Mouse (Mus musculus) midbrain, embryonic 14.5 days (tissue): ENCODE data around the gene Ptger4. TPM values are rescaled to one million over a fixed set of nuclear protein-coding genes. Genes with fewer than 3 reads are reported as not detected.

Source experiments
- ATAC-seq: fragments of 200-750 bp; cut with Nextera tagmentation; 2 replicates; pipeline ENCODE4 v1.8.0; 2017; ENCODE audit warnings: moderate number of reproducible peaks, moderate library complexity; ENCODE audit not compliant: low FRiP score, low TSS enrichment
- DNase-seq: peaks from one replicate; pipeline ENCODE4 v3.0.0-alpha.2; 2015
- H3K27ac ChIP-seq: fragments of 300-500 bp; sonication (generic); replicated peaks from 2 replicates; pipeline ENCODE4 v1.5.1; 2014; ENCODE audit warnings: mild to moderate bottlenecking, low read depth, low read length, moderate library complexity
- H3K27me3 ChIP-seq: fragments of 300-500 bp; sonication (generic); 2 replicates; pipeline ENCODE4 v1.6.1; 2014; ENCODE audit warnings: low read length, control low read depth, mixed read lengths; ENCODE audit not compliant: control insufficient read depth, insufficient read depth
- H3K36me3 ChIP-seq: fragments of 300-500 bp; sonication (generic); 2 replicates; pipeline ENCODE4 v1.6.1; 2014; ENCODE audit warnings: low read length, control low read depth; ENCODE audit not compliant: control insufficient read depth, insufficient read depth
- H3K4me1 ChIP-seq: fragments of 300-500 bp; sonication (generic); 2 replicates; pipeline ENCODE4 v1.6.1; 2014; ENCODE audit warnings: mild to moderate bottlenecking, antibody characterized with exemption, low read length, control low read depth; ENCODE audit not compliant: control insufficient read depth, insufficient read depth
- H3K4me2 ChIP-seq: fragments of 300-500 bp; sonication (generic); 2 replicates; pipeline ENCODE4 v1.6.1; 2014; ENCODE audit warnings: mild to moderate bottlenecking, low read length, moderate library complexity
- H3K4me3 ChIP-seq: fragments of 300-500 bp; sonication (generic); replicated peaks from 2 replicates; pipeline ENCODE4 v1.5.1; 2014; ENCODE audit warnings: low read depth, low read length
- H3K9ac ChIP-seq: fragments of 300-500 bp; sonication (generic); replicated peaks from 2 replicates; pipeline ENCODE4 v1.6.1; 2014; ENCODE audit warnings: mild to moderate bottlenecking, low read length, moderate library complexity
- H3K9me3 ChIP-seq: fragments of 300-500 bp; sonication (generic); 2 replicates; pipeline ENCODE4 v1.6.1; 2016; ENCODE audit warnings: low read length, control low read depth, mixed read lengths; ENCODE audit not compliant: control insufficient read depth
- WGBS: fragments of 180-500 bp; shearing (Covaris S2); extraction: QIAGEN DNeasy Blood & Tissue Kit; methylation state at CpG from one replicate; pipeline ENCODE4 v1.1.7; 2014; 5-methylcytosine and 5-hydroxymethylcytosine counted together
- polyA plus RNA-seq: library from polyadenylated mRNA; unstranded; fragments of >200 nt; fragmentation: Nextera tagmentation; extraction: Ambion mirVana; gene quantifications from 2 replicates; pipeline ENCODE4 v1.2.1, GENCODE M21; 2014

Ptger4 gene
- polyA plus RNA-seq, 1 experiment from 2014 or later: 1.4 TPM

- Histone ChIP-seq H3K36me3 (no peaks in the 10 kb centered on the region), H3K4me3 (no peak overlapping the region), H3K27me3 (no peaks in the 10 kb centered on the region), H3K27ac (no peak overlapping the region), H3K9ac (no peak overlapping the region), H3K9me3 (no peaks in the 10 kb centered on the region), H3K4me1 (peaks cover 3% of the 10 kb centered on the region; the same call in 1 of the 2 replicates), H3K4me2 (no peak overlapping the region)
- no peak for ATAC-seq
- WGBS: 83% methylated on average over 1 of the region's 1 CpGs
- DNase-seq: no peak
Measured at GRCm38 (mm10) chr15:5157386-5157785, 86.6 kb downstream of the Ptger4 start.

Other genes with a start within 250 kb of the Ptger4 start
- 0.13 and 0.16 TPM in 2 replicates for gene C7, start 180.4 kb downstream of the Ptger4 start, polyA plus RNA-seq
- 0.36 and 0.86 TPM in 2 replicates for gene Card6, start 135.6 kb downstream of the Ptger4 start, polyA plus RNA-seq
- 446 and 522 TPM in 2 replicates for gene Rpl37, start 127.5 kb downstream of the Ptger4 start, polyA plus RNA-seq
- gene Prkaa1, start 100.3 kb downstream of the Ptger4 start, polyA plus RNA-seq: 14.9 and 19.7 TPM in 2 replicates
- gene Ttc33, start 58.7 kb downstream of the Ptger4 start, polyA plus RNA-seq: 62.9 and 67.1 TPM in 2 replicates